Mouse (Mus musculus) intestine, embryonic 15.5 days (tissue): ENCODE results near the gene Sigmar1. TPM values are rescaled to one million over a fixed set of nuclear protein-coding genes. Genes with fewer than 3 reads are reported as not detected.
"Not testable (repeated sequence)": the region's sequence is repeated elsewhere in the genome, so short reads cannot be mapped to it uniquely, and the experiment has no call there.

ENCODE experiments used
- ATAC-seq: fragments of 200-750 bp; cut with Nextera tagmentation; 2 replicates; pipeline ENCODE4 v1.8.0; 2017; ENCODE audit warnings: moderate TSS enrichment, moderate library complexity
- H3K27ac ChIP-seq: fragments of 300-500 bp; sonication (generic); 2 replicates; pipeline ENCODE4 v1.5.1; 2015; ENCODE audit warnings: mild to moderate bottlenecking, inconsistent platforms
- H3K27me3 ChIP-seq: fragments of 300-500 bp; sonication (generic); replicated peaks from 2 replicates; pipeline ENCODE4 v1.6.1; 2015; ENCODE audit warnings: inconsistent platforms
- H3K36me3 ChIP-seq: fragments of 300-500 bp; sonication (generic); 2 replicates; pipeline ENCODE4 v1.6.1; 2015; ENCODE audit warnings: inconsistent platforms
- H3K4me1 ChIP-seq: fragments of 300-500 bp; sonication (generic); replicated peaks from 2 replicates; pipeline ENCODE4 v1.6.1; 2015; ENCODE audit warnings: inconsistent platforms
- H3K4me2 ChIP-seq: fragments of 300-500 bp; sonication (generic); replicated peaks from 2 replicates; pipeline ENCODE4 v1.6.1; 2015; ENCODE audit warnings: mild to moderate bottlenecking, inconsistent platforms
- H3K4me3 ChIP-seq: fragments of 300-500 bp; sonication (generic); replicated peaks from 2 replicates; pipeline ENCODE4 v1.5.1; 2015; ENCODE audit warnings: inconsistent platforms
- H3K9ac ChIP-seq: fragments of 300-500 bp; sonication (generic); 2 replicates; pipeline ENCODE4 v1.6.1; 2015; ENCODE audit warnings: inconsistent platforms
- H3K9me3 ChIP-seq: fragments of 300-500 bp; sonication (generic); 2 replicates; pipeline ENCODE4 v1.6.1; 2016; ENCODE audit warnings: inconsistent platforms
- WGBS: fragments of 180-500 bp; shearing (Covaris S2); methylation state at CpG from one replicate; pipeline ENCODE4 v1.1.7; 2015; 5-methylcytosine and 5-hydroxymethylcytosine counted together
- polyA plus RNA-seq: library from polyadenylated mRNA; unstranded; fragments of >200 nt; fragmentation: Nextera tagmentation; extraction: Ambion mirVana; gene quantifications from 2 replicates; pipeline ENCODE4 v1.2.1, GENCODE M21; 2015

The Sigmar1 gene
- polyA plus RNA-seq, 1 experiment from 2014 or later, result 94.7 TPM

GRCm38 (mm10) chr4:41704651-41705050 lies 51.3 kb downstream of the Sigmar1 start:
- Histone ChIP-seq H3K27me3 (0 out of 2 replicates have a peak, but pooled peaks cover 4% of the 10 kb centered on the region), H3K27ac (no peak overlapping the region), H3K9me3 (no peaks in the 10 kb centered on the region), H3K4me1 (peaks cover 15% of the 10 kb centered on the region), H3K36me3 (no peaks in the 10 kb centered on the region), H3K9ac (no peak overlapping the region), H3K4me3 (no peak overlapping the region), H3K4me2 (no peak overlapping the region)
- ATAC-seq, result no peak
- 5% methylated on average over 5 of the region's 5 CpGs for WGBS

- H3K9ac ChIP-seq, H3K36me3 ChIP-seq, H3K27me3 ChIP-seq, H3K4me1 ChIP-seq, H3K4me3 ChIP-seq, H3K4me2 ChIP-seq, H3K27ac ChIP-seq, ATAC-seq, H3K9me3 ChIP-seq: not testable (repeated sequence)
- 70% methylated on average over 2 of the region's 2 CpGs for WGBS
Observed at GRCm38 (mm10) chr4:41702226-41702625, 53.7 kb downstream of the Sigmar1 start.

- H3K4me1 ChIP-seq, H3K9me3 ChIP-seq, H3K27ac ChIP-seq, H3K9ac ChIP-seq, H3K27me3 ChIP-seq, H3K4me3 ChIP-seq, ATAC-seq, H3K36me3 ChIP-seq, H3K4me2 ChIP-seq: not testable (repeated sequence)
- 75% methylated on average over 7 of the region's 8 CpGs for WGBS
Observed at GRCm38 (mm10) chr4:41700224-41700623, 55.7 kb downstream of the Sigmar1 start.

GRCm38 (mm10) chr4:41699783-41700182 lies 56.2 kb downstream of the Sigmar1 start, which contains the start of gene Il11ra1:
TSS of gene Il11ra1 (plus strand) at chr4:41699989.
- not testable (repeated sequence) for H3K27ac ChIP-seq, H3K27me3 ChIP-seq, H3K4me1 ChIP-seq, H3K4me2 ChIP-seq, ATAC-seq, H3K4me3 ChIP-seq, H3K9me3 ChIP-seq, H3K9ac ChIP-seq, H3K36me3 ChIP-seq
- WGBS, result 78% methylated on average over 10 of the region's 10 CpGs

- H3K27ac ChIP-seq, H3K27me3 ChIP-seq, ATAC-seq, H3K36me3 ChIP-seq, H3K4me1 ChIP-seq, H3K4me3 ChIP-seq, H3K9me3 ChIP-seq, H3K9ac ChIP-seq: not testable (repeated sequence)
- peak overlapping the region; percentile 31; the same call in 1 of the 2 replicates for H3K4me2 ChIP-seq
- WGBS, result 8% methylated on average over 27 of the region's 32 CpGs
Observed at GRCm38 (mm10) chr4:41698421-41699016, 57.4 kb downstream of the Sigmar1 start.

- ATAC-seq, H3K9me3 ChIP-seq, H3K9ac ChIP-seq, H3K36me3 ChIP-seq, H3K27me3 ChIP-seq, H3K27ac ChIP-seq, H3K4me3 ChIP-seq, H3K4me1 ChIP-seq: not testable (repeated sequence)
- H3K4me2 ChIP-seq, result peak within 1 kb of the TSS; percentile 36
- WGBS, result 9% methylated on average over 35 of the region's 40 CpGs
Observed at GRCm38 (mm10) chr4:41696930-41697841, 58.8 kb downstream of the Sigmar1 start, which contains the start of gene Cntfr. TSS of gene Cntfr (minus strand) at chr4:41697089.

DNA sequence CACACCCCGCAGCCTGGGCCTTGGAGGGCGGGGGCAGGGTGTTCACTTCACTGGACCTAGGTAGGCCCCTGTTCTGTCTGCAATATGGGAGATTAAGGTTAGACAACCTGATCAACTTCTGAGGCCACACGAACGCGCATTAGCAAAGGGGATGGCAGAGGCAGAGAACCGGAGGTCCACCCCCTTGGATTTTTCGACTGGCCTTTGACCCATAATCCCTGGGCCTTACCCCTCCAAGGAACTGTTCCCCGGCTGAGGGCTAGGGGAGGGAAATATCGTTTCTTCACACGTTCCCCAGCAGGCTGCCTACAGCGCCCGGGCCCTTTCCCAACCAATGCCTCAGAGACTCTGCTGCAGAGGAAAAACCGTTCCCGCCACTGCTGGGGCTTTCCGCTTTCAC lies 59.5 kb downstream of the Sigmar1 start:
- H3K4me2 ChIP-seq, H3K27me3 ChIP-seq, H3K9ac ChIP-seq, H3K36me3 ChIP-seq, H3K4me3 ChIP-seq, H3K4me1 ChIP-seq, H3K27ac ChIP-seq, ATAC-seq, H3K9me3 ChIP-seq: not testable (repeated sequence)
- WGBS, result 15% methylated on average over 15 of the region's 15 CpGs

DNA sequence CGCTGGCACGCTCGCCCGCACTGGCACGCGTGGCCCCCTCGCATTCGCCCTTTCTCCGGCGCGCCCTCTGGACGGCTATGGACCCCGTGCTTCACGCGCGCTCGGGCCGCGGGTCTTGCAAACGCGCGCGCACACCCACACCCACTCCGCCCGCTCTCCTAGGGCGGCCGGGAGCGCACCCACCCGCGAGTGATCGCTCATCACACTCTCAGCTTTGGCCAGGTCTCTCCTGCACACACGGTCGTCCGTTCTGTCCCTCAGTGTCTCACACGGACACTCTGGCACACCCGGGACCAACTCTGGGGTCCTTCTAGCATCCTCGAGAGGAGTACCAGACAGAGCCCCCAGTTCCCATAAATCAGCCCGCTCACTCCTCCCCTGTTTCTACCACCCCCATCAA lies 60.2 kb downstream of the Sigmar1 start:
- not testable (repeated sequence) for H3K27ac ChIP-seq, H3K4me1 ChIP-seq, ATAC-seq, H3K36me3 ChIP-seq, H3K9ac ChIP-seq, H3K4me3 ChIP-seq, H3K9me3 ChIP-seq, H3K27me3 ChIP-seq
- 7% methylated on average over 17 of the region's 38 CpGs for WGBS
- 0 out of 2 replicates have a peak overlapping the region, but pooled peaks have one; percentile 36 for H3K4me2 ChIP-seq

- not testable (repeated sequence) for H3K36me3 ChIP-seq, H3K4me3 ChIP-seq, H3K27me3 ChIP-seq, H3K9ac ChIP-seq, ATAC-seq, H3K27ac ChIP-seq, H3K4me2 ChIP-seq, H3K9me3 ChIP-seq, H3K4me1 ChIP-seq
- 17% methylated on average over 4 of the region's 4 CpGs for WGBS
Observed at GRCm38 (mm10) chr4:41693511-41693910, 62.4 kb downstream of the Sigmar1 start.

DNA sequence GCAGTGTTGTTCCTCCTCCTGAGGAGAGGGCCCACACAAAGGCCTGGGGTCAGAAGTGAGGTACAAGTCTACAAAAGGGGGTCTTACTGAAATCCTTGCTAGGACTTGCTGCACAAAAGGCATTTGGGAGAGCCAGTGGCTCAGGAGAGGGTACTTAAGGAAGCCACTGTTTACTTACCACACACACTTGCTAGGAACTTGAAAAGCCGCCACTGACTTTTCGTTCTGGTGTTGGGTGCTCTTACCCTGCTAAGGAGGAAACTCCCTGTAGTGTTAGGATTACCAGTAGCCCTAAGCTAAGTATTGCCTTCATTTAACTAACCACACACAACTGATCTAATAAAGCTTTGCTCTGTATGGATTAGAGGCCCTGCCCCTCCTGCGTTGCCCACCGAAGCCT lies 65.9 kb downstream of the Sigmar1 start:
- H3K4me3 ChIP-seq, H3K4me1 ChIP-seq, H3K9ac ChIP-seq, H3K4me2 ChIP-seq, H3K36me3 ChIP-seq, H3K9me3 ChIP-seq, H3K27me3 ChIP-seq, H3K27ac ChIP-seq, ATAC-seq: not testable (repeated sequence)
- no CpG with 5 or more reads among the region's 4 CpGs for WGBS

DNA sequence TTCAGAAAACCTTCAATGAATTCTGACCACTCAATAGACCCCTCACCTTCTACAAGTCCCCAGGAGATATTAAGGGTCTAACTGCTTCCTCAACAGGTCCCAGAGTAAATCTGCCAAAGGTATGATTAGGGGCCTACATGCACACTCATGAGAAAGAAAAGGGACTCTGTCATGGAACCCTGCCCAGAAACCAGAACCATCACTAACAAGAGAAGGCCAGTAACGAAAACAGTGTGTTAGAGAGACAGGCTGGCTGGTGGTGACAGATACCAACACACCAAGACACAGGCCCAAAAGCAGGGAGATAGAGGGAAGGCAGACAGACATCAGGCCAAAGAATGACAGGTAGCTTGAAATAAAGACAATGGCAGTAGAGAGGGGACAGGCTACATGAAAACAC lies 67.4 kb downstream of the Sigmar1 start:
- H3K4me2 ChIP-seq, H3K4me3 ChIP-seq, H3K27ac ChIP-seq, ATAC-seq, H3K9me3 ChIP-seq, H3K36me3 ChIP-seq, H3K9ac ChIP-seq, H3K4me1 ChIP-seq, H3K27me3 ChIP-seq: not testable (repeated sequence)
- 77% methylated on average over 1 of the region's 1 CpGs for WGBS
